Mouse (Mus musculus) fibroblast of lung, adult 2 months (primary cell): Measurements from ENCODE around the gene Eci2.
"Not testable (repeated sequence)": the region's sequence is repeated elsewhere in the genome, so short reads cannot be mapped to it uniquely, and the experiment has no call there.

ENCODE experiments used
- DNase-seq: peaks from one replicate; pipeline ENCODE4 v3.0.0-alpha.2; 2011; ENCODE audit warnings: low read depth

Gene Eci2

GRCm38 (mm10) chr13:35026879-35027278 lies at the start of gene Eci2:
TSS of gene Eci2 (minus strand) at chr13:35027096.
- DNase-seq, result peak; percentile 23

DNA sequence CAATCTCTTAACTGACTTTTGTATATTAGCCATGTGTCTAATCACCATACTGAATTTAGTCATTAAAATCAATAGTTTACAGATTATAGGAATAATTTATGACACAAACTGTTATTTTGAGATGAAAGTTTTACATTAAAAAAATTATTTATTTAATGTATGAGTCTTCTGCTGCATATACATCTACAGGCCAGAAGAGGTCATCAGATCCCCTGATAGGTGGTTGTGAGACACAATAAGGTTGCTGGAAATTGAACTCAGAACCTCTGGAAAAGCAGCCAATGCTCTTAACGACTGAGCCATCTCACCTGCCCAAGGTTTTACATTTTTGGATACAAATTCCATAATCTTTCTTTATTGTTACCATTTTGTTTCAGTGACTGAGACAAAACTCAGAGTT lies 48.0 kb upstream of the Eci2 start:
- no peak for DNase-seq

- DNase-seq, result no peak
Measured at GRCm38 (mm10) chr13:35070485-35071472, 43.9 kb upstream of the Eci2 start.

DNA sequence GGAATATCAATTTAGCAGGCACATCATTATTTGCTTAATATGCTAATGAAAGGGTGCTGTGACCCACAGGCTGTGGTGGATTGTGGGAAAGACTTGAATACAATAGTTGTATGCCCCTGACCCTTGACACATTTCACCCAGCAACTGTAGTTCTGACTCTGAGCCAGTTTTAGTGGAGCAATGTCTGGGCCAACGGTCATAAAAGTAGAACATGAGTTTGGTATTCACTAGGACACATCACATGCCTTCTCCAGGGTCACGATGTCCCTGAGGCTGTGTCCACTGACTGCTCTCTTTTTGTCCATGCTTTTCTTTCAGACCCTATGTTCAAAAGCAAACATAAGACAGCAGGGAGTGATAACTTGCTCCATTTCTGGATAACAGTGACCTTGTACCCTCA lies 40.2 kb upstream of the Eci2 start:
- no peak for DNase-seq

GRCm38 (mm10) chr13:35066033-35066432 lies 39.1 kb upstream of the Eci2 start:
- no peak for DNase-seq

DNA sequence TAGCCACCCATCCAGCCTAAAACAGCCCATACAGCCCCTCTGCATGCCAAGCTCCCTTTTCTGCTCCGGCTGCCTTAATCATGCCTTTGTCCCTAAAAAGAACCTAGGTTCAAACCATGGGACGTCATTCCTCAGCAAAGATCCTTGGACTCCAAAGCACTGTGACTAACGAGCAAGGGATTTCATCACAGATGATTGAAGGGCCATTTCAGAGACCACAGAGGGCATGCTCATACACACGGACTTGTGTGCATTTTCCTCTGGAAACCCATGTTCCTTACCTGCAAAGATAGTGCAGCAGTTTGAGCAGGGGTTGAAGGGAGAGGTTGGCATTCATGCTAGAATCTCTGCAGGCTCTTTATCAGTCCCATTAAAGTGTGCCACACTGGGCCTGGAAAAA lies 37.5 kb upstream of the Eci2 start:
- no peak for DNase-seq

GRCm38 (mm10) chr13:35058145-35058544 lies 31.2 kb upstream of the Eci2 start:
- no peak for DNase-seq

GRCm38 (mm10) chr13:35036486-35036885 lies 9.6 kb upstream of the Eci2 start:
- DNase-seq, result no peak

DNA sequence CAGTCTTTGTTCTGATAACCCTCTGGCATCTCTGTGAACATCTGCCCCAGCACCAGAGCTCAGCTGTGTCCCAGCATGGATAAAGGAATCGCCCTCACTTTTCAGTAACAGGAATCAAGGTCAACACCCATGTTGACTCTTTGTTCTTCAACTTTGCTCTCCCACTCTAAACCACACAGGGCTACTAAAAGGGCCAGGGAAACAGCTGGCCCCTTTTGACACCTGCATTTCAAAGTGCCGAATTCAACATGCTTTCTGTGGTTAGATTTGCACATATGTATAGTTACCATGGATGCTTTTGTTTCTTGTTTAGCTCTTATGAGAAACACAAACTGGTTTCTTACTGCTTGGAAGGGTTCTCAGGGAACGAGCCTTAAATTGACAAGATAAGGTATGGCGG lies 8.8 kb upstream of the Eci2 start:
- DNase-seq, result no peak

DNA sequence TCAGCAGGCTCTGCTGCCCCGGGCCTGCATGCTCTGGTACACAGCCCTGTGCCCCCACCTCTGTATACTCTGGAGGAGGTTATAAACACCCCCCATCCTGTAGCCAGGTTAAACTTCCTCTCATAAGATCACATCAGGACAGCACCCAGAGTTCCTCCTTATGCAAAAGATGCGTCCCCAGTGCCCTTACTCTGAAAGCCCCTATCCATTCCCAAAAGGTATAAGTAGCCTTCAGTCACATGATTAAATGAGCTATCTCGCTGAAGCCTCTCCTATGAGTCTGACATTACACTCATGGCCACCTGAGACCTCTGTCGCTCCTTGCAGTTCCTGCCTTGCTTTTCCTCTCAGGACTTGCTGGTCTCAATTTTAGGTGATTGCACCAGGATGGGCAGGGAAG lies 6.7 kb upstream of the Eci2 start:
- DNase-seq, result no peak

DNA sequence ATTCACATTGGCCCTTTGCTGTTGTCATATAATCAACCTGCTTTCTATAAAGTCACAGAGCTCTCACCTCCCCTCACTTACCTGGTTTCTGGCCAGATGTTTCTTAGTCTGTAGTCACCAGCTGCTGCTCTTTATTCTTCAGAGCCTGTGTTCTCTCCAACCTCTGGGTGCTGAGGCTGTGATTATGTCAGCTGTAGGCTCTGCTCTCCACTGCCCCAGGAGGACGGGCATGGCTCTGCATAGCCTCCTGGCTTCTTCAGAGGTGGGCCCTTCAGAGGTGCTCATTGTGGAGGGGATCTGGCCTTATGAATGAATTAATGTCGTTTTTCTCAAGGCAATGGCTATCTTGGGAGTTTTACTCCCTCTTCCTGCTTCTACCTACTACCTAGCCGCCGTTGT lies 4.8 kb upstream of the Eci2 start:
- no peak for DNase-seq

DNA sequence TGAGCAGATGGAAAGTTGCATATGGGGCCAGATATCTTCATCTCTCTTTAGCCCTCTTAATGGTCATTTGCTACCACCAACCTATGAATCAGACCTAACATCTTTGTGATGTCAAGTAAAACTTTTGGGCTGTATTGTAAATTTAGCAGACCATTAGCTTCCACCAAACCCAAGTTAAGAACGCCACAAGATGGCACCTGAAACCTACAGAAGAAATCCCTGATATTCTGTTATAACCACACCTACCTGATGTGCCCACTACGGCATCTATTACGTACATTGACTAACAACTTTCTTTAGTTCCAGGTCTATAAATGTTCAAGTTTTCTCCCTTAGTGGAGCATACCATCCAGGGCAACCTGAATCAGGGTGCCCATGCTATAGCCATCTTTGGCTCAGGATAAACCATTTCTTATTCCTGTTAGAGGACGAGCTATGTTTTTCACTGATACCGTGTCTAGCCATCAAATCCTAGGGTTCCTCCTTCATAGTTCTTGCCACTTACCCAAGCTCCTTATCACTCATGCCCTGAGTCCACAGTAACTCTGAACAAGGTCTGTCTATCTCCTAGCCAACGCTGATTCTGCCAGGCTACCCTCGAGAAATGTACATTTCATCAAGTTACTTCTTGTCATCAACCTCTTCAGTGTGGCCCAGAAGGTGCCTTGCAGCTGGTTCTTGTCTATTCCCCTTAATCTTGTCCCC lies 4.2 kb upstream of the Eci2 start:
- no peak for DNase-seq

GRCm38 (mm10) chr13:35028365-35028764 lies 1.5 kb upstream of the Eci2 start:
- no peak for DNase-seq

GRCm38 (mm10) chr13:35023401-35023800 lies 3.5 kb downstream of the Eci2 start:
- DNase-seq, result not testable (repeated sequence)

DNA sequence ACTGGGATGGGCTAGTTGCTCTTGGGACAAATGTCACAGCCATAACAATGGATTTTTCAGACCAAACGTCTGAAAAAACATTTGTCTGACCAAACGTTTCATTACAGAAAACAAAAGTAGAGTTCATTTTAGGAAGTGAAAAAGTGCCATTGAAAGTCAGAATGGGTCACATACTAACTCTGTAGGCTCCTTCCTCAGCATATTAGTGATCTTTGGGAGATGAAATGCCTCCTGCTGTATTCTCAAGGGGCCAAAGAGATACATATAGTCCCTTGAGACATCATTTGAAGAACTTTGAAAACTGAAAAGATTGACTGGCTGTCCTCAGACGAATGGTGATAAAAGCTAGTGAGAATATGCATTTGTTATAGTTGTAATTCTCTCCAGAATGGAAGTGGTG lies 6.5 kb downstream of the Eci2 start:
- DNase-seq, result no peak

GRCm38 (mm10) chr13:35018866-35019536 lies 7.9 kb downstream of the Eci2 start:
- no peak for DNase-seq

- DNase-seq, result no peak
Measured at GRCm38 (mm10) chr13:35017392-35017791, 9.5 kb downstream of the Eci2 start.

DNA sequence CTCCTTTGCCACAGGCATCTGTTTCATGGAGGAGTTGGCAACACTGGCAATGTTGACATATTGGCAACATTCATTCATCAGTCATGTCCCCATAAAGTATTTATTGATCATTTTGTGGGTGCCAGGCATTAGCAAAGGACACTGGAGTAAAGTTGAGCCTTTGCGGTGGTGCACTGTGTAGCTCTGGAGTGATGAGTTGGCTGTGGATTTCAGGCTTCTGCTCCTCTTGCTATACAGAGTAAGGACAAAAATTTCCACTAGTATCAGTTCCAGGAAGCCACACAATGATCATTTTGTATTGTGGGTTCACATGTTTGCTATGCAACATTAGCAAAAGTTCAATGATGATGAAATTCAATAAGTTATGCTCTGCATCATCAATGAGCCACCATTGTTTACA lies 10.8 kb downstream of the Eci2 start:
- no peak for DNase-seq

DNA sequence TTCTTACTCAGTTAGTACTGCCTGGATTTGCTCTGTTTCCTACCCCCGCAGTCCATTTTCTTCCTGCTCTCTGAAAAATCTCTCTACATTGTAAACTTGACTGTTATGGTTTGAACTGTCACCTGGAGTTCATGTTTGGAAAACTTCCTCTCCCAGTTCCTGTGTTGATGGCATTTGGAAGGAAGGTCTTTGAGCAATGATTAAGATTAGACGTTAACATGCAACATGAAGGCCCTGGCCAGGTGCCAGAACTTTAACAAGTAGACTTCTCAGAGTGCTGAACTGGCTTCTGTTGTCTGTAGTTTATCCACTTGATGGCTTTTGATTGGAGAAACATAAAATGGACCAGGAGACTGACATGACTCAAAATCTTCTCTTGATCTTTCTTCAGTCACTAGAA lies 31.0 kb downstream of the Eci2 start:
- DNase-seq, result no peak

DNA sequence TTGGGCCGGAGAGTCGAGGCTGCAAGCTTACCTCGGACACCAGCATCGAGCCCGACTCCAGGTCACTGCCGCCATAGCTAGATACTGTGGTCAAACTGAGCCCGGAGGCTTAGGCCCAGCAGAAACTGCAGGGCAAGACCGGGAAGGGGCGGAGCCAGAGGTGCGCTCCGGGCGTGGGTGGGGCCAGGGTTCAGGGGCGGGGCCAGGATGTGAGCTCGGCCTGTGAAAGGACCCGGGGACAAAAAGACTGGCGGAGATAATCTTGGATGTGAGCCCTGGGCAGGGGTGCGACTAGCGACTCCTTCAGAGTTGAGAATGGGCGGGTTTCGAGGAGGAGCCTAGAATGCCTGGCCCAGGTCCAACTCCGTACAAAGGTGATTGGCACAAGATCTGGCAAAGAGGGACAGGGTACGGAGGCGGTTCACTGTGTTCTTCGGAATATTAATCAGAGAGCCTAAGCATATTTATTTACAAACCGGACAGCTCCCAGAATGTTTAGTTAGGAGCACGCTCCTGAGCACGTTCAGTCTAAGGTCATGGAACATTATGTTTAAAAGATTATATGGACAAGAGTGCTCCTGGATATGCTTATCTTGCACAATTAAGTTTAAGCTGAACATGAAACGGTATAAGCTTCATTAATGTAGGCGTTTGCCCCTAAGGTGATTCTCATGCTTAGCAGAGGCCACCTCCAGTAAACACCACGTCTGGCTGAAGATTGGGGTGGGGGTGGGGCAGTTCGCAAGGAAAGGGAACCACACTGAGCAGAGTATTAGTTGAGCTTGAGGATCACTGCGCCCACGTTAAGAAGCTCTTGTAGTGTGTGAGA lies 32.7 kb downstream of the Eci2 start:
- DNase-seq, result peak; percentile 79

DNA sequence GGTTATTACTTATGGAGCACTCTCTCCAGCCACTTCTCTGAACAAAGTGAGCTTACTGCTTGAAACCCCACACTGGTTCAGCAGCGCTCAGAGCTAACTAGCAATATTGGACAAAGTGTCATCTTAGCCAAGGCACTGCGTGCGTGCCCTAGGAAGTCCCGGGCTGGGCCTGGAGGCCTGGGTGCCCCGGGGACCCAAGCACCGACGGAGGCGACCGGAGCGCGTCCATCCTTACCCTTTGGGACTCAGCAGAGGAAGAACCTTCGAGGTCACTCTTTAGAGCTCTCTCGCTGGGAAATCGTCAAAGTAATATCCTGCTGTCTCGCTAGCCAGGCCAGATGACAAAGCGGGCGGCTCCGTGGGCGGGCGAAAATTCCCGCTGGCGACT lies 33.3 kb downstream of the Eci2 start:
- peak; percentile 21 for DNase-seq

GRCm38 (mm10) chr13:34993085-34993484 lies 33.8 kb downstream of the Eci2 start:
- no peak for DNase-seq
